Mouse (Mus musculus) testis, adult 2 months (tissue): ENCODE data around the gene Slc44a3.

Experiments
- CTCF ChIP-seq: fragments of 200-500 bp; IDR thresholded peaks from 2 replicates; pipeline ENCODE4 v1.5.1; 2012; ENCODE audit warnings: low read depth, mild to moderate bottlenecking, inconsistent platforms, low read length, moderate library complexity; ENCODE audit not compliant: control insufficient read depth, insufficient read depth, insufficient replicate concordance
- POLR2A ChIP-seq: fragments of 200-500 bp; IDR thresholded peaks from 2 replicates; pipeline ENCODE4 v1.6.1; 2012; ENCODE audit warnings: low read depth, mild to moderate bottlenecking, inconsistent platforms, low read length, moderate library complexity; ENCODE audit not compliant: control insufficient read depth

GRCm38 (mm10) chr3:121552723-121553122 lies 20.5 kb upstream of the Slc44a3 start:
- TF ChIP-seq CTCF, result no peak
- TF ChIP-seq POLR2A, result no peak
